Mouse (Mus musculus) G1E (cell line): ENCODE measurements around the gene Wdr17. TPM values are rescaled to one million over a fixed set of nuclear protein-coding genes. Genes with fewer than 3 reads are reported as not detected.

ENCODE experiments used
- ATAC-seq: 2 replicates; pipeline ENCODE4 v1.8.0; 2016; ENCODE audit warnings: mild to moderate bottlenecking; ENCODE audit not compliant: insufficient number of reproducible peaks, poor library complexity, low FRiP score, severe bottlenecking; ENCODE audit errors: extremely low read depth
- DNase-seq: peaks from one replicate; pipeline ENCODE4 v3.0.0; 2012; ENCODE audit warnings: low spot score
- H3K27me3 ChIP-seq: 2 replicates; pipeline ENCODE4 v1.6.1; 2012; ENCODE audit warnings: mild to moderate bottlenecking, low read length, inconsistent platforms; ENCODE audit not compliant: insufficient read depth
- H3K36me3 ChIP-seq: replicated peaks from 2 replicates; pipeline ENCODE3; 2012; ENCODE audit warnings: mild to moderate bottlenecking, inconsistent platforms
- H3K4me1 ChIP-seq: 2 replicates; pipeline ENCODE4 v1.6.1; 2012; ENCODE audit warnings: low read depth, low read length, inconsistent platforms, mixed read lengths; ENCODE audit not compliant: insufficient read depth
- H3K4me3 ChIP-seq: 2 replicates; pipeline ENCODE4 v1.5.1; 2012; ENCODE audit warnings: low read depth, mild to moderate bottlenecking, inconsistent platforms, low read length, moderate library complexity, mixed read lengths
- H3K9me3 ChIP-seq: replicated peaks from 2 replicates; pipeline ENCODE4 v1.6.1; 2012; ENCODE audit warnings: inconsistent platforms
- CTCF ChIP-seq: IDR thresholded peaks from 2 replicates; pipeline ENCODE4 v1.5.1; 2012; ENCODE audit warnings: low read depth, low read length, inconsistent platforms, mixed read lengths
- GATA1 ChIP-seq: IDR thresholded peaks from 2 replicates; pipeline ENCODE4 v1.6.1; 2012; ENCODE audit warnings: borderline replicate concordance, low read length, inconsistent platforms, mixed read lengths
- GATA2 ChIP-seq: IDR thresholded peaks from 2 replicates; pipeline ENCODE4 v1.6.1; 2012; ENCODE audit warnings: low read depth, low read length, inconsistent platforms, borderline replicate concordance
- POLR2AphosphoS5 ChIP-seq: IDR thresholded peaks from 2 replicates; pipeline ENCODE4 v1.6.1; 2012; ENCODE audit warnings: low read depth, low read length, inconsistent platforms; ENCODE audit not compliant: insufficient replicate concordance
- TAL1 ChIP-seq: conservative IDR thresholded peaks from 2 replicates; pipeline ENCODE4 v1.6.1; 2012; ENCODE audit warnings: low read depth, low read length, inconsistent platforms, mixed read lengths
- polyA plus RNA-seq: library from polyadenylated mRNA; stranded (reverse); fragments of >175 nt; gene quantifications from 2 replicates; pipeline ENCODE4 v1.2.3, GENCODE M21; 2012
- total RNA-seq, 2 experiments: library from RNA; stranded (forward) in 1 of 2; stranded (reverse) in 1 of 2; fragments of 200-1000 nt in 1 of 2; fragments of >200 nt in 1 of 2; fragmentation: Nextera tagmentation in 1 of 2; gene quantifications; 2 replicates each; pipeline ENCODE4 v1.2.3; 2014 to 2017

Wdr17 gene
- total and polyA plus RNA-seq, 3 experiments = 0.33 TPM; not detected in 2

- Histone ChIP-seq H3K4me1 (no peaks in the 10 kb centered on the region), H3K27me3 (no peaks in the 10 kb centered on the region), H3K4me3 (no peak overlapping the region), H3K36me3 (no peaks in the 10 kb centered on the region), H3K9me3 (no peaks in the 10 kb centered on the region)
- TF ChIP-seq GATA2 (no peak), CTCF (no peak), GATA1 (no peak), POLR2AphosphoS5 (no peak), TAL1 (no peak)
- DNase-seq = no peak
- no peak for ATAC-seq
Measured at GRCm38 (mm10) chr8:54899444-54899843, 12.5 kb upstream of the Wdr17 start.

GRCm38 (mm10) chr8:54894637-54895322 is 7.8 kb upstream of the Wdr17 start:
- no peak for TF ChIP-seq TAL1
- no peak for TF ChIP-seq POLR2AphosphoS5
- TF ChIP-seq GATA2 = no peak
- TF ChIP-seq GATA1 = no peak
- no peak for TF ChIP-seq CTCF
- Histone ChIP-seq H3K27me3 (no peaks in the 10 kb centered on the region), H3K4me1 (no peaks in the 10 kb centered on the region), H3K9me3 (no peaks in the 10 kb centered on the region), H3K36me3 (no peaks in the 10 kb centered on the region), H3K4me3 (no peak overlapping the region)
- DNase-seq (no peak), ATAC-seq (no peak)

GRCm38 (mm10) chr8:54894180-54894579 is 7.2 kb upstream of the Wdr17 start:
- no peaks in the 10 kb centered on the region for H3K4me1 ChIP-seq

GRCm38 (mm10) chr8:54886560-54886959 is 424 bp downstream of the Wdr17 start:
- Histone ChIP-seq H3K27me3 (no peaks in the 10 kb centered on the region), H3K4me3 (no peak overlapping the region), H3K9me3 (no peaks in the 10 kb centered on the region), H3K36me3 (no peaks in the 10 kb centered on the region), H3K4me1 (no peaks in the 10 kb centered on the region)
- ATAC-seq (no peak), DNase-seq (no peak)
- TF ChIP-seq GATA2 (no peak), POLR2AphosphoS5 (no peak)

More at GRCm38 (mm10) chr8:54894180-54894579, 7.2 kb upstream of the Wdr17 start:
- ATAC-seq = no peak
- no peaks in the 10 kb centered on the region for H3K36me3 ChIP-seq
- TF ChIP-seq GATA1 (no peak), POLR2AphosphoS5 (no peak), TAL1 (no peak), GATA2 (no peak), CTCF (no peak)
- H3K4me3 ChIP-seq = no peak overlapping the region
- no peaks in the 10 kb centered on the region for H3K9me3 ChIP-seq
- H3K27me3 ChIP-seq = no peaks in the 10 kb centered on the region
- no peak for DNase-seq

- TF ChIP-seq CTCF (no peak), POLR2AphosphoS5 (no peak), TAL1 (no peak), GATA1 (no peak), GATA2 (no peak)
- no peak for DNase-seq
- no peaks in the 10 kb centered on the region for H3K9me3 ChIP-seq
- no peak overlapping the region for H3K4me3 ChIP-seq
- H3K4me1 ChIP-seq = no peaks in the 10 kb centered on the region
- ATAC-seq = no peak
- no peaks in the 10 kb centered on the region for H3K27me3 ChIP-seq
- no peaks in the 10 kb centered on the region for H3K36me3 ChIP-seq
Measured at GRCm38 (mm10) chr8:54876458-54876857, 10.5 kb downstream of the Wdr17 start.

GRCm38 (mm10) chr8:54864761-54865064 is 22.3 kb downstream of the Wdr17 start:
- ATAC-seq = no peak
- no peak overlapping the region for H3K4me3 ChIP-seq
- H3K9me3 ChIP-seq = no peaks in the 10 kb centered on the region
- H3K27me3 ChIP-seq = no peaks in the 10 kb centered on the region
- H3K4me1 ChIP-seq = no peaks in the 10 kb centered on the region
- H3K36me3 ChIP-seq = no peaks in the 10 kb centered on the region
- no peak for DNase-seq
- TF ChIP-seq POLR2AphosphoS5 = no peak
- TF ChIP-seq GATA1 = no peak
- TF ChIP-seq TAL1 = no peak
- no peak for TF ChIP-seq GATA2
- no peak for TF ChIP-seq CTCF

GRCm38 (mm10) chr8:54864038-54864760 is 22.8 kb downstream of the Wdr17 start:
- no peaks in the 10 kb centered on the region for H3K9me3 ChIP-seq
- no peak overlapping the region for H3K4me3 ChIP-seq
- TF ChIP-seq CTCF (no peak), POLR2AphosphoS5 (no peak), GATA2 (no peak), GATA1 (no peak), TAL1 (no peak)
- H3K36me3 ChIP-seq = no peaks in the 10 kb centered on the region
- H3K4me1 ChIP-seq = no peaks in the 10 kb centered on the region
- ATAC-seq (no peak), DNase-seq (no peak)
- no peaks in the 10 kb centered on the region for H3K27me3 ChIP-seq
